Mouse (Mus musculus) erythroblast, embryonic 14.5 days (primary cell): ENCODE results near the gene Tmem88.

Experiments used
- GATA1 ChIP-seq: IDR thresholded peaks from 2 replicates; pipeline ENCODE4 v1.6.1; 2012; ENCODE audit warnings: low read length, inconsistent platforms, mixed read lengths
- TAL1 ChIP-seq: IDR thresholded peaks from 3 replicates; pipeline ENCODE4 v1.6.1; 2012; ENCODE audit warnings: low read length, inconsistent platforms, mixed read lengths

GRCm38 (mm10) chr11:69412548-69412947 is 14.5 kb upstream of the Tmem88 start:
- no peak for TF ChIP-seq GATA1
- no peak for TF ChIP-seq TAL1
